Mouse (Mus musculus): ENCODE measurements at regions not wholly inside any gene's neighbourhood (a gene's known extent, or its start where the extent isn't known, plus 50 kb on each side); places are given as distances from the start of the nearest gene placed in this dataset.
A peak's percentile ranks its signal among the peaks of the same experiment; 100 is the strongest.

GRCm38 (mm10) chr16:39706131-39706530 lies 278.0 kb upstream of the Lsamp start:
- TF ChIP-seq POU5F1 (IDR thresholded peaks at IDR 0.05; ENCODE audit: borderline replicate concordance, low read length), result no peak
- no peak for TF ChIP-seq NANOG (IDR thresholded peaks at IDR 0.05; ENCODE audit: borderline replicate concordance, low read length)
- no peak for TF ChIP-seq CTCF (conservative IDR thresholded peaks at IDR 0.05; ENCODE audit: low read length)
- no peaks in the 10 kb centered on the region for H3K4me1 ChIP-seq (replicated peaks; ENCODE audit: low read depth, low read length)

GRCm38 (mm10) chr16:39709387-39710039 lies 274.6 kb upstream of the Lsamp start:
- H3K36me3 ChIP-seq (ENCODE audit: insufficient read depth, low read length), result no peaks in the 10 kb centered on the region
- TF ChIP-seq NANOG (IDR thresholded peaks at IDR 0.05; ENCODE audit: borderline replicate concordance, low read length) (no peak), CTCF (conservative IDR thresholded peaks at IDR 0.05; ENCODE audit: low read length) (no peak), POU5F1 (IDR thresholded peaks at IDR 0.05; ENCODE audit: borderline replicate concordance, low read length) (no peak)
- H3K9me3 ChIP-seq (ENCODE audit: low read length), result no peaks in the 10 kb centered on the region
- no peaks in the 10 kb centered on the region for H3K27me3 ChIP-seq (ENCODE audit: insufficient read depth, low read length)
- no peaks in the 10 kb centered on the region for H3K4me1 ChIP-seq (replicated peaks; ENCODE audit: low read depth, low read length)
- no peak overlapping the region for H3K4me3 ChIP-seq (replicated peaks; ENCODE audit: low read length)

More at GRCm38 (mm10) chr16:39706131-39706530, 278.0 kb upstream of the Lsamp start:
- peaks cover 4% of the 10 kb centered on the region; the same call in 1 of the 2 replicates for H3K9me3 ChIP-seq (ENCODE audit: low read length)
- no peaks in the 10 kb centered on the region for H3K36me3 ChIP-seq (ENCODE audit: insufficient read depth, low read length)
- no peak overlapping the region for H3K4me3 ChIP-seq (replicated peaks; ENCODE audit: low read length)
- no peaks in the 10 kb centered on the region for H3K27me3 ChIP-seq (ENCODE audit: insufficient read depth, low read length)

- no peaks in the 10 kb centered on the region for H3K36me3 ChIP-seq (ENCODE audit: insufficient read depth, low read length)
- TF ChIP-seq CTCF (conservative IDR thresholded peaks at IDR 0.05; ENCODE audit: low read length) (no peak), POU5F1 (IDR thresholded peaks at IDR 0.05; ENCODE audit: borderline replicate concordance, low read length) (no peak), NANOG (IDR thresholded peaks at IDR 0.05; ENCODE audit: borderline replicate concordance, low read length) (no peak)
- H3K27me3 ChIP-seq (ENCODE audit: insufficient read depth, low read length), result no peaks in the 10 kb centered on the region
- H3K9me3 ChIP-seq (ENCODE audit: low read length), result no peaks in the 10 kb centered on the region
- H3K4me3 ChIP-seq (replicated peaks; ENCODE audit: low read length), result no peak overlapping the region
- H3K4me1 ChIP-seq (replicated peaks; ENCODE audit: low read depth, low read length), result no peaks in the 10 kb centered on the region
Measured at GRCm38 (mm10) chr16:39727586-39727985, 256.6 kb upstream of the Lsamp start.

- no peak for TF ChIP-seq CTCF (conservative IDR thresholded peaks at IDR 0.05; ENCODE audit: low read length)
- TF ChIP-seq NANOG (IDR thresholded peaks at IDR 0.05; ENCODE audit: borderline replicate concordance, low read length), result no peak
- H3K9me3 ChIP-seq (ENCODE audit: low read length), result no peaks in the 10 kb centered on the region
- H3K36me3 ChIP-seq (ENCODE audit: insufficient read depth, low read length), result no peaks in the 10 kb centered on the region
- H3K4me1 ChIP-seq (replicated peaks; ENCODE audit: low read depth, low read length), result no peaks in the 10 kb centered on the region
- H3K27me3 ChIP-seq (ENCODE audit: insufficient read depth, low read length), result no peaks in the 10 kb centered on the region
- no peak overlapping the region for H3K4me3 ChIP-seq (replicated peaks; ENCODE audit: low read length)
Measured at GRCm38 (mm10) chr16:39746041-39746736, 238.0 kb upstream of the Lsamp start.

- Histone ChIP-seq H3K4me1 (replicated peaks; ENCODE audit: low read depth, low read length) (no peaks in the 10 kb centered on the region), H3K4me3 (replicated peaks; ENCODE audit: low read length) (no peak overlapping the region), H3K9me3 (ENCODE audit: low read length) (no peaks in the 10 kb centered on the region), H3K27me3 (ENCODE audit: insufficient read depth, low read length) (no peaks in the 10 kb centered on the region), H3K36me3 (ENCODE audit: insufficient read depth, low read length) (no peaks in the 10 kb centered on the region)
- no peak for TF ChIP-seq CTCF (conservative IDR thresholded peaks at IDR 0.05; ENCODE audit: low read length)
- TF ChIP-seq NANOG (IDR thresholded peaks at IDR 0.05; ENCODE audit: borderline replicate concordance, low read length), result no peak
- TF ChIP-seq POU5F1 (IDR thresholded peaks at IDR 0.05; ENCODE audit: borderline replicate concordance, low read length), result no peak
Measured at GRCm38 (mm10) chr16:39751748-39752147, 232.4 kb upstream of the Lsamp start.

- TF ChIP-seq CTCF (conservative IDR thresholded peaks at IDR 0.05; ENCODE audit: low read length) (no peak), NANOG (IDR thresholded peaks at IDR 0.05; ENCODE audit: borderline replicate concordance, low read length) (peak; percentile 75), POU5F1 (IDR thresholded peaks at IDR 0.05; ENCODE audit: borderline replicate concordance, low read length) (no peak)
- no peaks in the 10 kb centered on the region for H3K36me3 ChIP-seq (ENCODE audit: insufficient read depth, low read length)
- H3K27me3 ChIP-seq (ENCODE audit: insufficient read depth, low read length), result no peaks in the 10 kb centered on the region
- H3K9me3 ChIP-seq (ENCODE audit: low read length), result no peaks in the 10 kb centered on the region
- H3K4me3 ChIP-seq (replicated peaks; ENCODE audit: low read length), result no peak overlapping the region
- H3K4me1 ChIP-seq (replicated peaks; ENCODE audit: low read depth, low read length), result no peaks in the 10 kb centered on the region
Measured at GRCm38 (mm10) chr16:39801063-39801462, 183.1 kb upstream of the Lsamp start.

- no peaks in the 10 kb centered on the region for H3K36me3 ChIP-seq (ENCODE audit: insufficient read depth, low read length)
- H3K4me1 ChIP-seq (replicated peaks; ENCODE audit: low read depth, low read length), result no peaks in the 10 kb centered on the region
- no peak overlapping the region for H3K4me3 ChIP-seq (replicated peaks; ENCODE audit: low read length)
- no peaks in the 10 kb centered on the region for H3K9me3 ChIP-seq (ENCODE audit: low read length)
- H3K27me3 ChIP-seq (ENCODE audit: insufficient read depth, low read length), result no peaks in the 10 kb centered on the region
- TF ChIP-seq CTCF (conservative IDR thresholded peaks at IDR 0.05; ENCODE audit: low read length), result no peak
- no peak for TF ChIP-seq POU5F1 (IDR thresholded peaks at IDR 0.05; ENCODE audit: borderline replicate concordance, low read length)
- no peak for TF ChIP-seq NANOG (IDR thresholded peaks at IDR 0.05; ENCODE audit: borderline replicate concordance, low read length)
Measured at GRCm38 (mm10) chr16:39820131-39820530, 164.0 kb upstream of the Lsamp start.

GRCm38 (mm10) chr16:39834241-39834640 lies 149.9 kb upstream of the Lsamp start:
- peaks cover 16% of the 10 kb centered on the region for H3K9me3 ChIP-seq (ENCODE audit: low read length)
- H3K36me3 ChIP-seq (ENCODE audit: insufficient read depth, low read length), result no peaks in the 10 kb centered on the region
- no peaks in the 10 kb centered on the region for H3K4me1 ChIP-seq (replicated peaks; ENCODE audit: low read depth, low read length)
- H3K27me3 ChIP-seq (ENCODE audit: insufficient read depth, low read length), result no peaks in the 10 kb centered on the region
- H3K4me3 ChIP-seq (replicated peaks; ENCODE audit: low read length), result no peak overlapping the region
- TF ChIP-seq POU5F1 (IDR thresholded peaks at IDR 0.05; ENCODE audit: borderline replicate concordance, low read length), result no peak
- TF ChIP-seq NANOG (IDR thresholded peaks at IDR 0.05; ENCODE audit: borderline replicate concordance, low read length), result no peak
- no peak for TF ChIP-seq CTCF (conservative IDR thresholded peaks at IDR 0.05; ENCODE audit: low read length)
